Mouse (Mus musculus) lung, postnatal 0 days (tissue): ENCODE results near the gene Habp4. TPM values are rescaled to one million over a fixed set of nuclear protein-coding genes. Genes with fewer than 3 reads are reported as not detected.

Experiments used
- ATAC-seq: fragments of 200-750 bp; cut with Nextera tagmentation; 2 replicates; pipeline ENCODE4 v1.8.0; 2017; ENCODE audit warnings: moderate library complexity
- DNase-seq: peaks from one replicate; pipeline ENCODE4 v3.0.0-alpha.2; 2016; ENCODE audit warnings: low spot score
- H3K27ac ChIP-seq: fragments of 300-500 bp; sonication (generic); 2 replicates; pipeline ENCODE4 v1.5.1; 2014; ENCODE audit warnings: antibody characterized with exemption, mild to moderate bottlenecking, low read length, mixed read lengths
- H3K27me3 ChIP-seq: fragments of 300-500 bp; sonication (generic); replicated peaks from 2 replicates; pipeline ENCODE4 v1.6.1; 2014; ENCODE audit warnings: low read length, mixed read lengths; ENCODE audit not compliant: insufficient read depth
- H3K36me3 ChIP-seq: fragments of 300-500 bp; sonication (generic); 2 replicates; pipeline ENCODE4 v1.6.1; 2014; ENCODE audit warnings: low read length, mixed read lengths; ENCODE audit not compliant: insufficient read depth
- H3K4me1 ChIP-seq: fragments of 300-500 bp; sonication (generic); 2 replicates; pipeline ENCODE4 v1.6.1; 2014; ENCODE audit warnings: antibody characterized with exemption, low read depth, low read length, mixed read lengths; ENCODE audit not compliant: insufficient read depth
- H3K4me2 ChIP-seq: fragments of 300-500 bp; sonication (generic); replicated peaks from 2 replicates; pipeline ENCODE4 v1.6.1; 2014; ENCODE audit warnings: low read depth, mild to moderate bottlenecking, low read length, moderate library complexity, mixed read lengths
- H3K4me3 ChIP-seq: fragments of 300-500 bp; sonication (generic); 2 replicates; pipeline ENCODE4 v1.5.1; 2014; ENCODE audit warnings: low read depth, low read length
- H3K9ac ChIP-seq: fragments of 300-500 bp; sonication (generic); replicated peaks from 2 replicates; pipeline ENCODE4 v1.6.1; 2014; ENCODE audit warnings: low read depth, mild to moderate bottlenecking
- H3K9me3 ChIP-seq: fragments of 300-500 bp; sonication (generic); 2 replicates; pipeline ENCODE4 v1.6.1; 2016; ENCODE audit warnings: low read length, mixed read lengths
- CTCF ChIP-seq: IDR thresholded peaks from 2 replicates; pipeline ENCODE4 v1.5.1; 2016; ENCODE audit warnings: antibody characterized with exemption, mild to moderate bottlenecking
- EP300 ChIP-seq: IDR thresholded peaks from 2 replicates; pipeline ENCODE4 v1.6.1; 2016; ENCODE audit warnings: antibody characterized with exemption, mild to moderate bottlenecking, control low read depth
- WGBS: fragments of 180-500 bp; shearing (Covaris S2); extraction: QIAGEN DNeasy Blood & Tissue Kit; methylation state at CpG from one replicate; pipeline ENCODE4 v1.1.7; 2014; 5-methylcytosine and 5-hydroxymethylcytosine counted together
- polyA plus RNA-seq: library from polyadenylated mRNA; unstranded; fragments of >200 nt; fragmentation: Nextera tagmentation; extraction: Ambion mirVana; gene quantifications from 2 replicates; pipeline ENCODE4 v1.2.1, GENCODE M21; 2015

The Habp4 gene
- polyA plus RNA-seq, 1 experiment from 2014 or later = 16.6 TPM

DNA sequence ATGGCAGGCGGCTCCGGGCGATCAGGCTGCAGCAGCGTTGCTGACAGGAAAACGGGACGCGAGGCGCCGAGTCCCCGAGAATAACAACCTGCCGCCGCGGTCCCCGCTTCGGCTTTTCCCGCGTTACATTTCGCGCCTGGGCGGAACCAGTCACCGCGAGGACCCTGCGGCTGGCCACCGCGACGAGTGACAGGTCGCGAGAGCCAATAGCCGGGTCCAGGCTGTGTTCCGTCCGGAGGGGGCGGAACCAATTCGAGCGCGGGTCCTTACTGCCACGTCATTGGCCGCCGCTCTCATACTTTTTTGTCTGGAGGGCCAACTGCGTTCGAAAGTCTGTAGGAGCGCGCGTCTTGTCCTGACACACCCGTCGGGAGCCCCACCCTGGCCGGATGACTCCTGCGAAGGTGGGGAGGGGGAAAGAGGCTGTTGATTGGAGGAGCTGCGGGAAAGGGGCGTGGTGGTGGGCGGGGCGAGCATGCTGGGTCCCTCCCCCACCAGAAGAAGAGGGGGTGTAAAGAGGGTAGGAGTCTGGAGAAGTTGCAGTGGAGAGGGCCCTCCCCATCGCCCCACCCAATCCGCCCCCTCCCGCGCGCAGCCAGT lies 8.4 kb upstream of the Habp4 start, which contains the start of gene Zfp367:
Gene Zfp367, minus strand, starts transcription at position 120 of the 600 bp plus-strand sequence.
- no peaks in the 10 kb centered on the region for H3K4me1 ChIP-seq
- ATAC-seq (peak; percentile 95), DNase-seq (peak; percentile 100)
- TF ChIP-seq CTCF (no peak), EP300 (no peak)
- WGBS = under 1% methylated on average over 47 of the region's 56 CpGs
- peak within 1 kb of the TSS; percentile 80 for H3K27ac ChIP-seq
- H3K36me3 ChIP-seq = no peaks in the 10 kb centered on the region
- H3K4me3 ChIP-seq = peak within 1 kb of the TSS; percentile 64
- no peaks in the 10 kb centered on the region for H3K27me3 ChIP-seq
- H3K9me3 ChIP-seq = no peaks in the 10 kb centered on the region
- H3K9ac ChIP-seq = peak within 1 kb of the TSS; percentile 37
- H3K4me2 ChIP-seq = peak within 1 kb of the TSS; percentile 89

DNA sequence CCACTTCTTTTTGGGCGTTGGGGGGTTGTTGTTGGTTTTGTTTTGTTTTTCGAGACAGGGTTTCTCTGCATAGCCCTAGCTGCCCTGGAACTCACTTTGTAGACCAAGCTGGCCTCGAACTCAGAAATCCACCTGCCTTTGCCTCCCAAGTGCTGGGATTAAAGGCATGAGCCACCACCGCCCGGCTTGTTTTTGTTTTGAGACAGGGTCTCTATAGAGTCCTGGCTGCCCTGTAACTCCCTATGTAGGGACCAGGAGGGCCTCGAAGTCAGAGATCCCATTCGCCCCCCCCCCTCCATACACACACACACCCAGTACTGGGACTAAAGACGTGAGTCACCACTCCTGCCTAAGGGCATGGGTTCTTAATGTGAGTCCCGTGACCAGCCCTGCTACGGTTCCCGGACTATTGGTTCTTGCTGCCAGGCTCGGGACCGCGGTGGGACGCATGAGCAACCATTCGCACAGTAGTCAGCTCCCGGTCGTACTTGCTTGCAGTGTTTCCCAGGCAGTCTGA lies 7.8 kb upstream of the Habp4 start:
- peak overlapping the region; percentile 64 for H3K4me3 ChIP-seq
- H3K27ac ChIP-seq = peak overlapping the region; percentile 80
- peak; percentile 58 for ATAC-seq
- no peaks in the 10 kb centered on the region for H3K9me3 ChIP-seq
- WGBS = 2% methylated on average over 18 of the region's 18 CpGs
- DNase-seq = peak; percentile 87
- no peaks in the 10 kb centered on the region for H3K27me3 ChIP-seq
- H3K4me2 ChIP-seq = peak overlapping the region; percentile 89
- no peaks in the 10 kb centered on the region for H3K36me3 ChIP-seq
- no peaks in the 10 kb centered on the region for H3K4me1 ChIP-seq
- no peak overlapping the region for H3K9ac ChIP-seq
- TF ChIP-seq EP300 = no peak; the same call in 1 of the 2 replicates
- TF ChIP-seq CTCF = no peak

DNA sequence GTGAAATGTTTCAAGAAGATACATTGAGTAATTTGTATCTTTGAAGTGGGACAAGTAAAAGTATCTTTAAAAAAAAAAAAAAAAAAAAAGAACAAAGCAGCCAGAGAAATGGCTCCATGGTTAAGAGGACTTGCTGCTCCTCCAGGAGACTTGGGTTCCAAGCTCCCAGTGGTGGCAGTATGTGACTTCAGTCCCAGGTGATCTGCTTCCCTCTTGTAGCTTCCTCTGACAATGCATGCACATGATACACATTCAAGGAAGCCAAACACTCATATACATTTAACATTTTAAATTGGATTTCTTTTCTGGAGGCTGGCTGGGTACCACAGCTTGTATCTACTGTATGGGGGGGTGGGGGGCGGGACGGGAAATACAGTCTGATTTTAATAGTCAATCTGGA lies 7.0 kb upstream of the Habp4 start:
- DNase-seq (peak; percentile 42), ATAC-seq (no peak)
- no peaks in the 10 kb centered on the region for H3K27me3 ChIP-seq
- no peaks in the 10 kb centered on the region for H3K4me1 ChIP-seq
- peak overlapping the region; percentile 28; the same call in 1 of the 2 replicates for H3K27ac ChIP-seq
- no peaks in the 10 kb centered on the region for H3K36me3 ChIP-seq
- H3K4me3 ChIP-seq = no peak overlapping the region
- H3K9ac ChIP-seq = no peak overlapping the region
- 0 out of 2 replicates have a peak overlapping the region, but pooled peaks have one; percentile 27 for H3K4me2 ChIP-seq
- no peak for TF ChIP-seq EP300
- no peak for TF ChIP-seq CTCF
- 47% methylated on average over 2 of the region's 2 CpGs for WGBS
- H3K9me3 ChIP-seq = no peaks in the 10 kb centered on the region

DNA sequence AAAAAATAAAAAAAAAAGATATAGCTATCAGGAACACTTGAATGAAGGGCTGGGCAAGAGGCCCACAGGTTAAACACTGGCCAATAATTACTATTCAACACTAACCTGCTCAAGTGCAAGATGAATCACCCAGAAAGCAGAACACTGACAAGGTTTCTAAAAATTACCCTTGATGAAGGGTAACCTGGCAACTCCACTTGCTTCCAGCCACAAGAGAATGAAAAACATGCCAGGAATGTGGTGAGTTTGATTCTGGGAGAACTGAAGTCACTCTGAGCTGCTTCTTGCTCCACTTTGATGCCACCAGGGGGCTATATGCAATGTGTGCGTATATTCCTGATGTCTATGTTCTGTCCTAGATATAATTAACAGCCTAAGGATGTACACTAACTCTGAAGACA lies 6.5 kb upstream of the Habp4 start:
- H3K4me1 ChIP-seq = no peaks in the 10 kb centered on the region
- H3K36me3 ChIP-seq = no peaks in the 10 kb centered on the region
- H3K4me3 ChIP-seq = no peak overlapping the region
- TF ChIP-seq EP300 (peak; percentile 91), CTCF (peak; percentile 66)
- no peaks in the 10 kb centered on the region for H3K9me3 ChIP-seq
- WGBS = 11% methylated on average over 1 of the region's 1 CpGs
- peak; percentile 93 for DNase-seq
- no peak overlapping the region for H3K9ac ChIP-seq
- H3K27ac ChIP-seq = peak overlapping the region; percentile 22
- no peak overlapping the region for H3K4me2 ChIP-seq
- H3K27me3 ChIP-seq = no peaks in the 10 kb centered on the region
- ATAC-seq = peak; percentile 3; the same call in 1 of the 2 replicates

DNA sequence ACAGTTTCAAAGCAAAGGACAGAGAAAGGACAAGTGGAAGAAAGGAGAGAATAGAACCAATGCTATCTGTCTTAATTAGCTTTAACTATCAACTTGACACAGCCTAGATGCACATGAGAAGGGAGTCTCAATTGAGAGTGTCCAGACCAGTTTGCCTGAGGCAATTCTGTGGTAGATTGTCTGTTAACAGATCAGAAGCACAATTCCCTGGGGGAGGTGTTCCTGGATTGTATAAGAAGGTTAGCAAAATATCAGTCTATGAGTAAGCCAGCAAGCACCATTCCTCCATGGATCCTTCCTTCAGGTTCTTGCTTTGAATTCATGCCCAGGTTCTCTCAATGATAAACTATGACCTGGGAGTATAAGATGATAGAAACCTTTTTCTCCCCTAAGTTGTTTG lies 4.7 kb upstream of the Habp4 start:
- TF ChIP-seq CTCF = no peak
- TF ChIP-seq EP300 = no peak
- no peaks in the 10 kb centered on the region for H3K36me3 ChIP-seq
- no peaks in the 10 kb centered on the region for H3K4me1 ChIP-seq
- no peaks in the 10 kb centered on the region for H3K9me3 ChIP-seq
- no peak overlapping the region for H3K9ac ChIP-seq
- H3K4me3 ChIP-seq = no peak overlapping the region
- no peak overlapping the region for H3K4me2 ChIP-seq
- no peak overlapping the region for H3K27ac ChIP-seq
- ATAC-seq = no peak
- H3K27me3 ChIP-seq = no peaks in the 10 kb centered on the region
- no peak for DNase-seq

DNA sequence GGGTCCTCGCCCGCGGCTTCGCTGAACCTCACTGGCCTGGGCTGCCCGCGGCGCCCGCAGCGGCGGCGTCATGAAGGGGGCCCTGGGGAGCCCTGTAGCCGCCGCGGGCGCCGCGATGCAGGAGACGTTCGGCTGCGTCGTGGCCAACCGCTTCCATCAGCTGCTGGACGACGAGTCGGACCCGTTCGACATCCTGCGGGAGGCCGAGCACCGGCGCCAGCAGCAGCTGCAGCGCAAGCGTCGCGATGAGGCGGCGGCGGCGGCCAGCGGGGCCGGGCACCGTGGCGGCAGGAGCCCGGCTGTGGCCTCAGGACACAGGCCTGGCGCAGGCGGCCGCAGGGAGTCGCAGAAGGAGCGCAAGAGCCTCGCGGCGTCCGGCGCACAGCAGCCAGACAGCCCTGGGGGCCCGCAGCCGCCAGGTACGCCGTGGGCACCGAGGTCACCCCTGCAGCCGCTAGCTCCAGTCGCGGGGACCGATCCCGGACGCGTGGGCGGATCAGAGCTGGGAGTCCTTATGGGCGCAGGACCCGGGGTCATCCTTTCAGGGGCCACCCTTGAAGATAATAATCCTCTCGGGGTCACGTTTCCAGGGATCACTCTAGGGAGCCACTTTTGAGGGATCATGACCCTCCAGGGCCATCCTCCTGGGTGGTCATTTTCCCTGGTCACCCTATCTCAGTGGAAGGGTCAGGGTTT lies 440 bp downstream of the Habp4 start:
- Histone ChIP-seq H3K4me2 (peak overlapping the region; percentile 82), H3K27ac (peak overlapping the region; percentile 85), H3K9ac (peak overlapping the region; percentile 60), H3K9me3 (no peaks in the 10 kb centered on the region), H3K36me3 (no peaks in the 10 kb centered on the region), H3K27me3 (no peaks in the 10 kb centered on the region), H3K4me3 (peak overlapping the region; percentile 68), H3K4me1 (0 out of 2 replicates have a peak, but pooled peaks cover 6% of the 10 kb centered on the region)
- WGBS = under 1% methylated on average over 57 of the region's 71 CpGs
- DNase-seq = no peak
- peak; percentile 69 for ATAC-seq
- TF ChIP-seq EP300 = no peak
- no peak for TF ChIP-seq CTCF
